Mouse (Mus musculus) liver, embryonic 14 days (tissue): ENCODE results near the gene Tgfb2. TPM values are rescaled to one million over a fixed set of nuclear protein-coding genes. Genes with fewer than 3 reads are reported as not detected.

Experiments used
- polyA plus RNA-seq: library from polyadenylated mRNA; depleted of rRNA; stranded (reverse); fragments of >200 nt; gene quantifications from 2 replicates; pipeline ENCODE4 v1.2.3, GENCODE M21; 2012; rRNA removed

Gene Tgfb2
- polyA plus RNA-seq = 0.20 and 0.50 TPM in 2 replicates

DNA sequence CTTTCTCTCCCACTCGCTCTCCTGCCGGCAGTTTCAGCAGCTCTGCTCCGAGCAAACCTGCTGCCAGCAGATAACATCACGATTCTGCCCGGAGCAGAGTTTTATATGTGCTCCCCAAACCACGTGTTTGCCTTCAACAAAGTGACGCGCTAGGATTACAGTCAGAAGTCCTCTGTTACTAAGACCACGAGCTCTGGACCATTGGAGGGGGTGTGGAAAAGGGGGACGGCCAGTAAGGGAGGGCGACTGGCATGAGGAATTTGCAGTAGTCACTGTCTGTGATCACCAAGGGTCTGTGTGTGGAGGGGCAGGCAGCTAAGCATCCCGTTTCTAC, at the start of gene Tgfb2:
Tgfb2 (minus strand) TSS at position 75 of the 334 bp plus-strand sequence.

DNA sequence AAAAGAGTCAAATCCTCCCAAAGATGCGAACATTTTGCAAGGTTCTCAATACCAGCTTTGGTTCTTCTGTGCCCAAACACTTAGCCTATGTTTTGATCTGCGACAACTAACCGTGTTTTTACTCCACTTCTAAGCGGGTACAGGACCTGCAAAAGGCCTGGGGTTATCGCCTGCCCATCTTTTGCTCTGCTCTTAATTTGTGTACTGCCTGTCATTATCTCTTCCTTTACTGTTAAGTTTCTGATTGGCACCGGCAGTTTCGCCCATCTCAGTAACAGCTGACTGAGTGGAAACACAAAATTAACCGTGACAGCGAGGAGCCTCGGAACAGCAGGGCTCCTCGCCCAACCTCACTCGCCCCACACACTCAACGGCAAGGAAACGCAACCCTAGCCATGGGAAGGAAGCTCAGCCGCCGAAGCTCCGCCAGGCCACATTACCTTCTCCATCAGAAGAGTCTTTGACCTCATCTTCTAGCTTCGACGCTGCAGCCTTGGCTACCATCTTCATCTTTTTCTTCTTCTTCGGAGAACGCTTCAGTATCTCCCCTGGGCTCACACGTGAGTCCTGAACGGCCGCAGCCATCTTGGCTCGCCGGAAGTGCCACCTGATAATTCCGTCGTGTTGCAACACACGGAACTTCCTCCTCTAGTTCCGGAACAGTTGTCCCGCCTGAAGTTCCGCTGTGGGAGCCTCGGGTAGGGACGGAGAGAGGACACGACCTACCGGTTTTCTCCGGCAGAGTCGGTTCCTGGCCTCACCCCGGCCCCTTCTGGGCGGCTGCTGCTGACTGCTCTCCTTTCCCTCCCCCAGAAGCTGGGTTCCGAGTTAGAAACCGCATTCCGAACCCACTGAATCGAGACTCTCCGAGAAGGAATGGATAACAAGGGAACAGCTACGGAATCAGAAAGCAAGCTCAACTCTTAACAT, 43.2 kb upstream of the Tgfb2 start, which contains the start of gene Rrp15:
Rrp15 (minus strand) TSS at position 635 of the 930 bp plus-strand sequence.

Other genes with a start within 250 kb of the Tgfb2 start
- gene Rrp15, start 43.4 kb upstream of the Tgfb2 start, polyA plus RNA-seq = 26.3 and 26.9 TPM in 2 replicates